Mouse (Mus musculus): ENCODE data around the gene Traf1. TPM values are rescaled to one million over a fixed set of nuclear protein-coding genes. Genes with fewer than 3 reads are reported as not detected.

The Traf1 gene
- polyA plus RNA-seq, 1 experiment from 2014 or later: 4.9 TPM

GRCm38 (mm10) chr2:34984885-34985284, 23.3 kb upstream of the Traf1 start:
- H3K4me1 ChIP-seq (ENCODE audit: control insufficient read depth, insufficient read depth, low read length): no peaks in the 10 kb centered on the region
- H3K9me3 ChIP-seq (replicated peaks; ENCODE audit: control insufficient read depth, low read length, poor library complexity, severe bottlenecking): no peaks in the 10 kb centered on the region
- no peak overlapping the region for H3K27ac ChIP-seq (ENCODE audit: low read length)
- H3K4me2 ChIP-seq (ENCODE audit: low read length): no peak overlapping the region
- WGBS: 83% methylated on average over 8 of the region's 8 CpGs
- no peak overlapping the region for H3K9ac ChIP-seq (ENCODE audit: low read depth, low read length)
- ATAC-seq: no peak
- no peaks in the 10 kb centered on the region for H3K27me3 ChIP-seq (ENCODE audit: control insufficient read depth, insufficient read depth, low read depth, low read length)
- H3K4me3 ChIP-seq (ENCODE audit: low read depth, low read length): no peak overlapping the region
- H3K36me3 ChIP-seq (ENCODE audit: control insufficient read depth, insufficient read depth, low read length): no peaks in the 10 kb centered on the region

GRCm38 (mm10) chr2:34982906-34983698, 21.5 kb upstream of the Traf1 start:
- no peaks in the 10 kb centered on the region for H3K36me3 ChIP-seq (ENCODE audit: control insufficient read depth, insufficient read depth, low read length)
- H3K4me2 ChIP-seq (ENCODE audit: low read length): no peak overlapping the region
- H3K9me3 ChIP-seq (replicated peaks; ENCODE audit: control insufficient read depth, low read length, poor library complexity, severe bottlenecking): no peaks in the 10 kb centered on the region
- no peaks in the 10 kb centered on the region for H3K27me3 ChIP-seq (ENCODE audit: control insufficient read depth, insufficient read depth, low read depth, low read length)
- H3K9ac ChIP-seq (ENCODE audit: low read depth, low read length): no peak overlapping the region
- H3K27ac ChIP-seq (ENCODE audit: low read length): no peak overlapping the region
- H3K4me1 ChIP-seq (ENCODE audit: control insufficient read depth, insufficient read depth, low read length): no peaks in the 10 kb centered on the region
- H3K4me3 ChIP-seq (ENCODE audit: low read depth, low read length): no peak overlapping the region
- no peak for ATAC-seq
- 71% methylated on average over 11 of the region's 11 CpGs for WGBS

- H3K4me3 ChIP-seq (ENCODE audit: low read depth, low read length): no peak overlapping the region
- no peaks in the 10 kb centered on the region for H3K9me3 ChIP-seq (replicated peaks; ENCODE audit: control insufficient read depth, low read length, poor library complexity, severe bottlenecking)
- no peak overlapping the region for H3K27ac ChIP-seq (ENCODE audit: low read length)
- no peak overlapping the region for H3K9ac ChIP-seq (ENCODE audit: low read depth, low read length)
- no peaks in the 10 kb centered on the region for H3K36me3 ChIP-seq (ENCODE audit: control insufficient read depth, insufficient read depth, low read length)
- no peaks in the 10 kb centered on the region for H3K4me1 ChIP-seq (ENCODE audit: control insufficient read depth, insufficient read depth, low read length)
- 50% methylated on average over 14 of the region's 14 CpGs for WGBS
- H3K4me2 ChIP-seq (ENCODE audit: low read length): no peak overlapping the region
- ATAC-seq: no peak
- no peaks in the 10 kb centered on the region for H3K27me3 ChIP-seq (ENCODE audit: control insufficient read depth, insufficient read depth, low read depth, low read length)
Observed at GRCm38 (mm10) chr2:34982096-34982724, 20.6 kb upstream of the Traf1 start.

GRCm38 (mm10) chr2:34979459-34980011, 18.0 kb upstream of the Traf1 start:
- Histone ChIP-seq H3K36me3 (ENCODE audit: control insufficient read depth, insufficient read depth, low read length) (no peaks in the 10 kb centered on the region), H3K27me3 (ENCODE audit: control insufficient read depth, insufficient read depth, low read depth, low read length) (no peaks in the 10 kb centered on the region), H3K27ac (ENCODE audit: low read length) (no peak overlapping the region), H3K4me2 (ENCODE audit: low read length) (no peak overlapping the region), H3K9me3 (replicated peaks; ENCODE audit: control insufficient read depth, low read length, poor library complexity, severe bottlenecking) (no peaks in the 10 kb centered on the region), H3K4me1 (ENCODE audit: control insufficient read depth, insufficient read depth, low read length) (no peaks in the 10 kb centered on the region), H3K4me3 (ENCODE audit: low read depth, low read length) (no peak overlapping the region), H3K9ac (ENCODE audit: low read depth, low read length) (no peak overlapping the region)
- 77% methylated on average over 3 of the region's 3 CpGs for whole genome bisulfite sequencing
- no peak for ATAC-seq

GRCm38 (mm10) chr2:34978226-34978625, 16.7 kb upstream of the Traf1 start:
- H3K27ac ChIP-seq (ENCODE audit: low read length): no peak overlapping the region
- no peak for ATAC-seq
- no peaks in the 10 kb centered on the region for H3K4me1 ChIP-seq (ENCODE audit: control insufficient read depth, insufficient read depth, low read length)
- no peak overlapping the region for H3K4me3 ChIP-seq (ENCODE audit: low read depth, low read length)
- no peak overlapping the region for H3K9ac ChIP-seq (ENCODE audit: low read depth, low read length)
- H3K27me3 ChIP-seq (ENCODE audit: control insufficient read depth, insufficient read depth, low read depth, low read length): no peaks in the 10 kb centered on the region
- H3K9me3 ChIP-seq (replicated peaks; ENCODE audit: control insufficient read depth, low read length, poor library complexity, severe bottlenecking): no peaks in the 10 kb centered on the region
- no peaks in the 10 kb centered on the region for H3K36me3 ChIP-seq (ENCODE audit: control insufficient read depth, insufficient read depth, low read length)
- no peak overlapping the region for H3K4me2 ChIP-seq (ENCODE audit: low read length)
- 98% methylated on average over 2 of the region's 2 CpGs for WGBS

GRCm38 (mm10) chr2:34976945-34977658, 15.5 kb upstream of the Traf1 start:
- WGBS: 86% methylated on average over 8 of the region's 8 CpGs
- Histone ChIP-seq H3K36me3 (ENCODE audit: control insufficient read depth, insufficient read depth, low read length) (no peaks in the 10 kb centered on the region), H3K9ac (ENCODE audit: low read depth, low read length) (no peak overlapping the region), H3K4me1 (ENCODE audit: control insufficient read depth, insufficient read depth, low read length) (no peaks in the 10 kb centered on the region), H3K9me3 (replicated peaks; ENCODE audit: control insufficient read depth, low read length, poor library complexity, severe bottlenecking) (no peaks in the 10 kb centered on the region), H3K4me2 (ENCODE audit: low read length) (no peak overlapping the region), H3K4me3 (ENCODE audit: low read depth, low read length) (no peak overlapping the region), H3K27me3 (ENCODE audit: control insufficient read depth, insufficient read depth, low read depth, low read length) (no peaks in the 10 kb centered on the region), H3K27ac (ENCODE audit: low read length) (no peak overlapping the region)
- no peak for ATAC-seq

- no peak overlapping the region for H3K4me2 ChIP-seq (ENCODE audit: low read length)
- H3K27ac ChIP-seq (ENCODE audit: low read length): no peak overlapping the region
- H3K9me3 ChIP-seq (replicated peaks; ENCODE audit: control insufficient read depth, low read length, poor library complexity, severe bottlenecking): no peaks in the 10 kb centered on the region
- WGBS: 94% methylated on average over 6 of the region's 6 CpGs
- no peaks in the 10 kb centered on the region for H3K36me3 ChIP-seq (ENCODE audit: control insufficient read depth, insufficient read depth, low read length)
- no peak overlapping the region for H3K9ac ChIP-seq (ENCODE audit: low read depth, low read length)
- no peaks in the 10 kb centered on the region for H3K27me3 ChIP-seq (ENCODE audit: control insufficient read depth, insufficient read depth, low read depth, low read length)
- H3K4me1 ChIP-seq (ENCODE audit: control insufficient read depth, insufficient read depth, low read length): no peaks in the 10 kb centered on the region
- ATAC-seq: no peak
- no peak overlapping the region for H3K4me3 ChIP-seq (ENCODE audit: low read depth, low read length)
Observed at GRCm38 (mm10) chr2:34976447-34976846, 14.9 kb upstream of the Traf1 start.

- no peak overlapping the region for H3K27ac ChIP-seq (ENCODE audit: low read length)
- no peak overlapping the region for H3K4me3 ChIP-seq (ENCODE audit: low read depth, low read length)
- no peaks in the 10 kb centered on the region for H3K27me3 ChIP-seq (ENCODE audit: control insufficient read depth, insufficient read depth, low read depth, low read length)
- no peaks in the 10 kb centered on the region for H3K4me1 ChIP-seq (ENCODE audit: control insufficient read depth, insufficient read depth, low read length)
- no peaks in the 10 kb centered on the region for H3K36me3 ChIP-seq (ENCODE audit: control insufficient read depth, insufficient read depth, low read length)
- no peaks in the 10 kb centered on the region for H3K9me3 ChIP-seq (replicated peaks; ENCODE audit: control insufficient read depth, low read length, poor library complexity, severe bottlenecking)
- no peak for ATAC-seq
- WGBS: 90% methylated on average over 8 of the region's 8 CpGs
- H3K9ac ChIP-seq (ENCODE audit: low read depth, low read length): no peak overlapping the region
- no peak overlapping the region for H3K4me2 ChIP-seq (ENCODE audit: low read length)
Observed at GRCm38 (mm10) chr2:34973087-34973486, 11.5 kb upstream of the Traf1 start.
